ENCODE assay signal across 8 mouse cellular contexts in the genomic region with DNA sequence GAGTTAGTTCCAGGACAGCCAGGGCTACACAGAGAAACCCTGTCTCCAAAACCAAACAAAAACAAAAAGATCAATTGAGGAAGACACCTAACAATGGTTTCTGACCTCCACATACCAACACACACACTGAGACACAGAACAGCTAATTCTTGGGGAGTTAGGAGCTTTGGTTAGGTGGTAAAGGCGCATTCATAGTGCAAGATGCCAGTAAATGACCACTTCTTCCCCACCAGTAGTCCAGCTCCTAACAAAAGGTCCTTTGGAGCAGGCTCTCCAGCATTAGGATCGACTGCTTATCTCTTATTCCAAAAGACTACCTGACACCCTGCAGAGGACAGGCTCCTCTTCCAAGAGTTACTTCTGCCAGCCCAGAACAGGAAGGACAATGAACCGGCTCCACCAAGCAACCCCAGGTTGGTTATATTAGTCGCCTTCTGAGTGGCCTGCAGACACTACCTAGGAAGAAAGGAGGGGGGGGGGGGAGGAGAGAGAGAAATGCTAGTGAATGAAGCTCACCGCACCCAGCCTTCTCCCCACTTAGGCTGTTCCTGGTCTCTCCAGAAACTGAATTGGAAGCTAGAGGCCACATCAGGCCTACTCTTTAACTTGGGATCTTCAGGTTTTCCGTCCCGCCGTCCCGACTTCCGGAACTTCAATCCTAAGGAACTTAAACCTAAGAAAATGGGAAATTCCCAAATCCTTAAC. TPM values are rescaled to one million over a fixed set of nuclear protein-coding genes. Genes with fewer than 3 reads are reported as not detected.
A peak's percentile ranks its signal among the peaks of the same experiment; 100 is the strongest.
DNase-seq lines count a peak whose midpoint lies in the region; ATAC-seq and TF ChIP-seq lines count a peak whose summit lies in the region.

No protein-coding gene starts in this region.

- no peaks in the 10 kb centered on the region; the same call in 1 of the 2 replicates for H3K4me1 ChIP-seq in bone marrow, adult 2 months (ENCODE audit: control insufficient read depth, insufficient read depth, low read length)
- peaks cover 5% of the 10 kb centered on the region for H3K4me1 ChIP-seq in heart, adult 2 months (ENCODE audit: control insufficient read depth, insufficient read depth, low read length)
- H3K4me1 ChIP-seq in kidney, postnatal 0 days (replicated peaks; ENCODE audit: insufficient read depth, low read length), result peaks cover 14% of the 10 kb centered on the region; the same call in 1 of the 2 replicates

- no peak for TF ChIP-seq EP300 in heart, adult 2 months (IDR thresholded peaks at IDR 0.05; ENCODE audit: insufficient read depth, low read depth, low read length)

- WGBS in bone marrow, adult 2 months, result 10% methylated on average over 10 of the region's 10 CpGs
- 8% methylated on average over 10 of the region's 10 CpGs for whole genome bisulfite sequencing in heart, adult 2 months
- WGBS in kidney, postnatal 0 days, result 9% methylated on average over 10 of the region's 10 CpGs
- WGBS in macrophage (ENCODE audit: missing documents), result 14% methylated on average over 10 of the region's 10 CpGs

- ATAC-seq in kidney, postnatal 0 days (replicated peaks; ENCODE audit: low FRiP score, low read depth), result no peak

- peak overlapping the region; percentile 95 for H3K4me3 ChIP-seq in bone marrow, adult 2 months (replicated peaks; ENCODE audit: control insufficient read depth, low read depth, low read length)
- H3K4me3 ChIP-seq in heart, adult 2 months, result peak overlapping the region; percentile 69
- H3K4me3 ChIP-seq in kidney, postnatal 0 days (replicated peaks; ENCODE audit: low read depth, low read length), result peak overlapping the region; percentile 86
- peak overlapping the region; percentile 90 for H3K4me3 ChIP-seq in macrophage (ENCODE audit: inconsistent target)

- TF ChIP-seq POLR2A in bone marrow, adult 2 months (IDR thresholded peaks at IDR 0.05; ENCODE audit: borderline replicate concordance, control insufficient read depth, low read depth, low read length), result no peak
- TF ChIP-seq POLR2A in heart, adult 2 months (IDR thresholded peaks at IDR 0.05; ENCODE audit: insufficient read depth, low read depth, low read length), result no peak

- peak overlapping the region; percentile 65 for H3K9ac ChIP-seq in heart, adult 2 months (ENCODE audit: low read depth, low read length)
- peak overlapping the region; percentile 62 for H3K9ac ChIP-seq in kidney, postnatal 0 days (ENCODE audit: low read depth, low read length)

- peak; percentile 45 for DNase-seq in embryo, embryonic 10 days (ENCODE audit: low spot score)
- no peak for DNase-seq in embryo, embryonic 10.5 days (ENCODE audit: low spot score)
- peak in 1 of 2 experiments; percentile 42 for DNase-seq in heart, adult 2 months
- DNase-seq in kidney, postnatal 0 days (ENCODE audit: low spot score), result peak; percentile 4
- DNase-seq in thymus, postnatal 36 days, result peak; percentile 25 to 33
- no peak for DNase-seq in ovary, postnatal 14 days (ENCODE audit: low spot score)

- intact Hi-C loops in heart, adult 2 months (cut with DNase I), result loop anchor here (1.0 to 5.0 kb wide), 3 partner anchors 21 to 78 kb away; a partner anchor contains a TSS

- peaks cover 2% of the 10 kb centered on the region; the same call in 1 of the 2 replicates for H3K79me2 ChIP-seq in heart, adult 2 months (replicated peaks; ENCODE audit: control insufficient read depth, insufficient read depth, low read length)
- peaks cover 48% of the 10 kb centered on the region for H3K79me2 ChIP-seq in macrophage (ENCODE audit: inconsistent target)

- peak overlapping the region; percentile 91 for H3K4me2 ChIP-seq in kidney, postnatal 0 days (ENCODE audit: low read length)

- H3K27me3 ChIP-seq in heart, adult 2 months (ENCODE audit: control insufficient read depth, insufficient read depth, low read length), result no peaks in the 10 kb centered on the region
- H3K27me3 ChIP-seq in kidney, postnatal 0 days (ENCODE audit: insufficient read depth, low read length), result no peaks in the 10 kb centered on the region

- peaks cover 11% of the 10 kb centered on the region for H3K36me3 ChIP-seq in heart, adult 2 months (ENCODE audit: control insufficient read depth, insufficient read depth, low read length)
- peaks cover 16% of the 10 kb centered on the region; the same call in 1 of the 2 replicates for H3K36me3 ChIP-seq in kidney, postnatal 0 days (ENCODE audit: insufficient read depth, low read length)
- H3K36me3 ChIP-seq in macrophage (ENCODE audit: inconsistent target), result peaks cover 21% of the 10 kb centered on the region

- no peaks in the 10 kb centered on the region for H3K9me3 ChIP-seq in kidney, postnatal 0 days (replicated peaks; ENCODE audit: low read length)

- H3K27ac ChIP-seq in bone marrow, adult 2 months (ENCODE audit: control insufficient read depth, insufficient read depth, low read depth, low read length, poor library complexity), result peak overlapping the region; percentile 96
- peak overlapping the region; percentile 95 for H3K27ac ChIP-seq in heart, adult 2 months
- H3K27ac ChIP-seq in kidney, postnatal 0 days, result peak overlapping the region; percentile 99
- peak overlapping the region; percentile 85 for H3K27ac ChIP-seq in macrophage

- TF ChIP-seq CTCF in bone marrow, adult 2 months (IDR thresholded peaks at IDR 0.05; ENCODE audit: control insufficient read depth, insufficient read depth, low read length), result no peak
- TF ChIP-seq CTCF in heart, adult 2 months (IDR thresholded peaks at IDR 0.05), result no peak
- TF ChIP-seq CTCF in kidney, postnatal 0 days (IDR thresholded peaks at IDR 0.05; ENCODE audit: low read depth), result no peak

RNA-seq across cellular contexts. Expression of a gene that starts 8.8 kb away (rescaled TPM):
- 44.9 and 98.7 TPM in 2 replicates for polyA plus RNA-seq in bone marrow, adult 2 months (2011; ENCODE audit: insufficient read depth, insufficient read length, low replicate concordance, missing spikeins)
- total RNA-seq in heart, adult 2 months (2021), result 10 to 100 TPM; 31.2 to 33.9 TPM
- polyA plus RNA-seq in heart, adult 2 months (2012; rRNA removed), result 13.4 and 16.4 TPM in 2 replicates
- polyA plus RNA-seq in kidney, postnatal 0 days (2015; fragmentation: Nextera tagmentation; extraction: Ambion mirVana), result 8.7 and 8.8 TPM in 2 replicates
- total RNA-seq in macrophage (2018; cell fraction: chromatin; rRNA removed), result 100 to 1,000 TPM; 231 to 699 (median 415) TPM
- total RNA-seq in macrophage (2018; cell fraction: cytosol; rRNA removed), result 100 to 1,000 TPM; 139 to 247 (median 166) TPM
- 100 to 1,000 TPM; 216 to 619 (median 409) TPM for total RNA-seq in macrophage (2018; cell fraction: nucleus; rRNA removed)
- 47.3 to 163 TPM (median 92.9 TPM) in 3 replicates for polyA plus RNA-seq in macrophage (2018)

RNA-seq across cellular contexts. Expression of a gene that starts 10.8 kb away (rescaled TPM):
- polyA plus RNA-seq in bone marrow, adult 2 months (2011; ENCODE audit: insufficient read depth, insufficient read length, low replicate concordance, missing spikeins), result 70.4 and 119 TPM in 2 replicates
- total RNA-seq in heart, adult 2 months (2021), result 10 to 100 TPM; 23.1 to 28.0 TPM
- 45.6 and 61.6 TPM in 2 replicates for polyA plus RNA-seq in heart, adult 2 months (2012; rRNA removed)
- polyA plus RNA-seq in kidney, postnatal 0 days (2015; fragmentation: Nextera tagmentation; extraction: Ambion mirVana), result 37.1 and 37.5 TPM in 2 replicates
- total RNA-seq in macrophage (2018; cell fraction: chromatin; rRNA removed), result 100 to 1,000 TPM; 101 to 468 (median 170) TPM
- total RNA-seq in macrophage (2018; cell fraction: cytosol; rRNA removed), result 10 to 100 TPM; 40.3 to 81.1 (median 50.0) TPM
- 100 to 1,000 TPM in 22 of 26 experiments, 10 to 100 TPM in 4; 78.6 to 416 (median 129) TPM for total RNA-seq in macrophage (2018; cell fraction: nucleus; rRNA removed)
- polyA plus RNA-seq in macrophage (2018), result 31.6 to 54.9 TPM (median 50.8 TPM) in 3 replicates

RNA-seq across cellular contexts. Expression of a gene that starts 21.2 kb away (rescaled TPM):
- 2.0 and 3.1 TPM in 2 replicates for polyA plus RNA-seq in bone marrow, adult 2 months (2011; ENCODE audit: insufficient read depth, insufficient read length, low replicate concordance, missing spikeins)
- 1 to 10 TPM in 1 of 2 experiments, under 1 TPM in 1; 0.93 to 1.5 TPM for total RNA-seq in heart, adult 2 months (2021)
- 1.8 and 2.0 TPM in 2 replicates for polyA plus RNA-seq in heart, adult 2 months (2012; rRNA removed)
- 4.8 and 5.0 TPM in 2 replicates for polyA plus RNA-seq in kidney, postnatal 0 days (2015; fragmentation: Nextera tagmentation; extraction: Ambion mirVana)
- total RNA-seq in macrophage (2018; cell fraction: chromatin; rRNA removed), result 1 to 10 TPM in 7 of 26 experiments, under 1 TPM in 15, not detected in 4; 0.25 to 3.3 (median 0.84) TPM
- 1 to 10 TPM in 17 of 26 experiments, under 1 TPM in 9; 0.42 to 3.0 (median 1.4) TPM for total RNA-seq in macrophage (2018; cell fraction: cytosol; rRNA removed)
- 1 to 10 TPM in 10 of 26 experiments, under 1 TPM in 16; 0.35 to 2.7 (median 0.95) TPM for total RNA-seq in macrophage (2018; cell fraction: nucleus; rRNA removed)
- 1.0 to 1.9 TPM (median 1.0 TPM) in 3 replicates for polyA plus RNA-seq in macrophage (2018)

RNA-seq across cellular contexts. Expression of a gene that starts 41.6 kb away (rescaled TPM):
- polyA plus RNA-seq in bone marrow, adult 2 months (2011; ENCODE audit: insufficient read depth, insufficient read length, low replicate concordance, missing spikeins), result 44.3 and 98.5 TPM in 2 replicates
- total RNA-seq in heart, adult 2 months (2021), result 10 to 100 TPM; 53.1 to 55.8 TPM
- polyA plus RNA-seq in heart, adult 2 months (2012; rRNA removed), result 15.3 and 16.7 TPM in 2 replicates
- polyA plus RNA-seq in kidney, postnatal 0 days (2015; fragmentation: Nextera tagmentation; extraction: Ambion mirVana), result 19.2 and 24.1 TPM in 2 replicates
- total RNA-seq in macrophage (2018; cell fraction: chromatin; rRNA removed), result 100 to 1,000 TPM; 208 to 357 (median 289) TPM
- total RNA-seq in macrophage (2018; cell fraction: cytosol; rRNA removed), result 10 to 100 TPM; 27.7 to 59.0 (median 39.6) TPM
- total RNA-seq in macrophage (2018; cell fraction: nucleus; rRNA removed), result 100 to 1,000 TPM; 112 to 214 (median 157) TPM
- polyA plus RNA-seq in macrophage (2018), result 14.3 to 15.8 TPM (median 15.4 TPM) in 3 replicates

RNA-seq across cellular contexts. Expression of a gene that starts 48.3 kb away (rescaled TPM):
- polyA plus RNA-seq in bone marrow, adult 2 months (2011; ENCODE audit: insufficient read depth, insufficient read length, low replicate concordance, missing spikeins), result 20.9 and 21.4 TPM in 2 replicates
- total RNA-seq in heart, adult 2 months (2021), result 1 to 10 TPM; 3.3 to 3.8 TPM
- 4.9 and 8.1 TPM in 2 replicates for polyA plus RNA-seq in heart, adult 2 months (2012; rRNA removed)
- polyA plus RNA-seq in kidney, postnatal 0 days (2015; fragmentation: Nextera tagmentation; extraction: Ambion mirVana), result 29.7 and 31.9 TPM in 2 replicates
- total RNA-seq in macrophage (2018; cell fraction: chromatin; rRNA removed), result 10 to 100 TPM in 11 of 26 experiments, 1 to 10 TPM in 15; 1.5 to 20.7 (median 7.9) TPM
- 10 to 100 TPM in 17 of 26 experiments, 1 to 10 TPM in 9; 3.8 to 18.2 (median 13.4) TPM for total RNA-seq in macrophage (2018; cell fraction: cytosol; rRNA removed)
- 10 to 100 TPM in 11 of 26 experiments, 1 to 10 TPM in 15; 2.7 to 24.5 (median 9.5) TPM for total RNA-seq in macrophage (2018; cell fraction: nucleus; rRNA removed)
- polyA plus RNA-seq in macrophage (2018), result 5.1 to 17.4 TPM (median 8.9 TPM) in 3 replicates

Comparison
In these comparisons a context has a peak if more than half of its experiments do, and no peak if none do; other contexts are left out.
1. DNase-seq: peak in embryo, embryonic 10 days (single experiment), kidney, postnatal 0 days (single experiment) and thymus, postnatal 36 days (2 of 2); none in embryo, embryonic 10.5 days (single experiment) and ovary, postnatal 14 days (single experiment).
2. Peak in every context shown above with its lines, with median percentiles within 50 percentile points of each other: H3K27ac ChIP-seq and H3K4me3 ChIP-seq.